Mouse (Mus musculus): ENCODE results near the gene Marf1. TPM values are rescaled to one million over a fixed set of nuclear protein-coding genes. Genes with fewer than 3 reads are reported as not detected.
"Not testable (repeated sequence)": the region's sequence is repeated elsewhere in the genome, so short reads cannot be mapped to it uniquely, and the experiment has no call there.

Gene Marf1
- polyA plus RNA-seq, 1 experiment from 2014 or later: 21.4 TPM

DNA sequence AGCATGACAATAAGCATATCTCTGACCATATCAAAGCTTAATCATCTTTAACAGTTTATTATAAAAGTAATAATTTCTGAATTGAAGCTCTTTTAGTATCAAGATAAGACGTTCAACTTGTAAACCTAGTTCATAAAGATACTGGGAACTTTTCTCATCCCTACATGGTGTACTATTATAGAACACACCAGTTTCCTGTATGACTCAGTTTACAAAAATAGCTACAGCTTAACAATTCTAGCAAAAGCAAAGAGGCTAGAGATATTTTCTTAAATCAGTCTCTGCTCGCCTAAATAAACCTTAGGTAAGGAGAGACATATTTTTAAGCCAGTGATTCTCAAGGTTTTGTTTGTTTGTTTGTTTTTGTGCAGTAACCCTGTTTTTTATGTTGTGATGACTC lies 80.2 kb downstream of the Marf1 start:
- H3K9me3 ChIP-seq (ENCODE audit: control insufficient read depth, low read length): no peaks in the 10 kb centered on the region
- WGBS: 82% methylated on average over 2 of the region's 2 CpGs
- H3K27me3 ChIP-seq (ENCODE audit: control insufficient read depth, insufficient read depth, low read length): no peaks in the 10 kb centered on the region
- no peaks in the 10 kb centered on the region for H3K36me3 ChIP-seq (ENCODE audit: control insufficient read depth, insufficient read depth, low read length)
- no peaks in the 10 kb centered on the region for H3K4me1 ChIP-seq (ENCODE audit: control insufficient read depth, insufficient read depth, low read length)
- no peak overlapping the region for H3K27ac ChIP-seq (replicated peaks; ENCODE audit: low read depth, low read length)
- DNase-seq (ENCODE audit: low spot score) (no peak), ATAC-seq (ENCODE audit: insufficient number of reproducible peaks, low FRiP score, low TSS enrichment, low read depth) (no peak)
- no peak overlapping the region for H3K4me3 ChIP-seq (ENCODE audit: low read depth, low read length)
- no peak overlapping the region for H3K9ac ChIP-seq (ENCODE audit: low read length)
- no peak overlapping the region for H3K4me2 ChIP-seq (ENCODE audit: low read depth, severe bottlenecking)

DNA sequence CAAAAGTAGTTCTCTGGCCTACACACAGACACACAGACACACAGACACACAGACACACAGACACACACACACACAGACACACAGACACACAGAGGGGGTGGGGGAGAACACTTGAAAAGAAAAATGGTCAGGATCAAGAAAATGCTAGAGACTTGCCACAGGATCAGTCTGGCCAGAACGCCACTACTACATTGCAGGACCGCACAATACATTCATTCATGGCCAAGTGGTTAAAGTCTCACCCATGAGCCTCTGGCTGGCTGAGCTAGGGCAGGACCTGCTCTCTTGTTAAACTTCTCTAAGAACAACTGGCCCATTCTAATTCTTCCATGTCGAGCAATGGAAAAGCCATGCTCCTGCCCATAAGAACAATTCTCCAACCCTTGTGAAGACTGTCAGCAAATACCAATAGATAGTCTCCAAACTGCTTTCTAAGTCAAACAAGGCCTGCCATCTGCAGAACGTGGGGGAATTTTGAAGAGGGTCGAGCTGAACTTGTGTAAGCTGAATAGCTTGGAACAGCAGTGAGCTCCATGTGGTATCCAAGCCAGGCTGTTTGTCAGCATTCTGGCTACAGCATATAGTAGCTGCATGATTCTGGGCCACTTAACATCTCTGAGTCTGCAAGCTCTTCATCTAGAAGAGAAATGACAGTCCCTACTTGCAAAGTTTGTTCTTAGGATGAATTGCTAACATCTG lies 92.5 kb downstream of the Marf1 start:
- H3K9ac ChIP-seq (ENCODE audit: low read length): no peak overlapping the region
- H3K4me1 ChIP-seq (ENCODE audit: control insufficient read depth, insufficient read depth, low read length): no peaks in the 10 kb centered on the region
- no peak overlapping the region for H3K4me2 ChIP-seq (ENCODE audit: low read depth, severe bottlenecking)
- no peaks in the 10 kb centered on the region for H3K27me3 ChIP-seq (ENCODE audit: control insufficient read depth, insufficient read depth, low read length)
- no peak for DNase-seq (ENCODE audit: low spot score)
- no peaks in the 10 kb centered on the region for H3K36me3 ChIP-seq (ENCODE audit: control insufficient read depth, insufficient read depth, low read length)
- WGBS: 76% methylated on average over 5 of the region's 5 CpGs
- no peaks in the 10 kb centered on the region for H3K9me3 ChIP-seq (ENCODE audit: control insufficient read depth, low read length)
- ATAC-seq (ENCODE audit: insufficient number of reproducible peaks, low FRiP score, low TSS enrichment, low read depth): no peak
- 0 out of 2 replicates have a peak overlapping the region, but pooled peaks have one; percentile 30 for H3K27ac ChIP-seq (replicated peaks; ENCODE audit: low read depth, low read length)
- H3K4me3 ChIP-seq (ENCODE audit: low read depth, low read length): no peak overlapping the region

DNA sequence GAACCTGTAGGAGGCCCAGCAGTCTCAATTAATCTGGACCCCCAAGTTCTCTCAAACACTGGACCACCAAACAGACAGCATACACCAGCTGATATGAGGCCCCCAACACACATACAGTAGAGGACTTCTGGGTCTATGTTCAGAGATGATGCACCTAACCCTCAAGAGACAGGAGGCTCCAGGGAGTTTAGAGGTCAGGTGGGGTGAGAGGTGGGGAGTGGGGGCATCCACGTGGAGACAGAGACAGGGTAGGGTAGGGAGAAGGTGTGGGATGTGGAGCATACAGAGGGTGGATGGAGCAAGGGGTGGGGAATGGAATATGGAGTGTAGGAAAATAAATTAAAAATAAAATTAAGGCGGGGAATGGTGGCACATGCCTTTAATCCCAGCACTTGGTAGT lies 94.5 kb downstream of the Marf1 start:
- WGBS: 91% methylated on average over 2 of the region's 2 CpGs
- DNase-seq (ENCODE audit: low spot score); ATAC-seq (ENCODE audit: insufficient number of reproducible peaks, low FRiP score, low TSS enrichment, low read depth); H3K4me3 ChIP-seq (ENCODE audit: low read depth, low read length); H3K4me1 ChIP-seq (ENCODE audit: control insufficient read depth, insufficient read depth, low read length); H3K9me3 ChIP-seq (ENCODE audit: control insufficient read depth, low read length); H3K27me3 ChIP-seq (ENCODE audit: control insufficient read depth, insufficient read depth, low read length); H3K27ac ChIP-seq (replicated peaks; ENCODE audit: low read depth, low read length); H3K4me2 ChIP-seq (ENCODE audit: low read depth, severe bottlenecking); H3K9ac ChIP-seq (ENCODE audit: low read length); H3K36me3 ChIP-seq (ENCODE audit: control insufficient read depth, insufficient read depth, low read length): not testable (repeated sequence)

DNA sequence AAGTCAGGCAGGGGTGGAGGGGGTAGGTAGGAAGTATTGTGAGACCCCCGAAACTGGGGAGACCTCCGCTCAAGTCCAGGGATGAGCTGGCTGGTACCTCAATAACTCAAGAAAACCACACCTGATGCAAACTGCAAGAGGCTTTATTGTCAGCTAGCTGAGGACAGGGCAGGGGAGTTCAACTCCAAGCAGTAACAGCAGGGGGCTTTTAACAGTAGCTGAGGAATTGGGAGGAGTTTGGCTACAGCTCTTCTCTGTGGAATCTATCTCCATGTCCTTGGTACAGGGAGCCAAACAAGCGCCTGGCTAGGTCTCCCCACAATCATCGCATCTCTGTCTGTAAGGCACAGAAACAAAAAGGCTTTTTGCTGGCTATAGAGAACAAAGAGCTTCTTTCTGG lies 96.6 kb downstream of the Marf1 start:
- WGBS: 91% methylated on average over 4 of the region's 4 CpGs

DNA sequence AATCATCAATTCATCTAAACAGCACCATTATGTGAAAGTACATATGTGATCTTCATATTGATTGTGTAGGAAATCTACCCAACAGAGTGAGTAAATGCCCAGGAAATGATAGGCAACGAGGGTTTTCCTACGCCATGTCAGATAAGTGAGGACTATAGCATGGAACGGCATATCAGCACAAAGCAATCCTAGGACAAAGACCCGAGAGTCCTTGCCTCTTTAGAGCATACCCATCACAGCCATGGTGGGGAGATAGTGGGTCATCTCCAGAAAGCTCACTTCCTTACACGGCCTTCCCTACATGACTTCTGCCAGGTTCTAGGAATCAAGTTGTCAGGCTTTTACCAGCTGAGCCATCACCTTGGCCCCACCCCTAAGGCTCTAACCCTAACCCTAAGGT lies 103.3 kb downstream of the Marf1 start:
- no peak overlapping the region for H3K4me2 ChIP-seq (ENCODE audit: low read depth, severe bottlenecking)
- no peak overlapping the region for H3K9ac ChIP-seq (ENCODE audit: low read length)
- H3K4me1 ChIP-seq (ENCODE audit: control insufficient read depth, insufficient read depth, low read length): no peaks in the 10 kb centered on the region
- 61% methylated on average over 5 of the region's 5 CpGs for WGBS
- no peak overlapping the region for H3K4me3 ChIP-seq (ENCODE audit: low read depth, low read length)
- ATAC-seq (ENCODE audit: insufficient number of reproducible peaks, low FRiP score, low TSS enrichment, low read depth): no peak
- DNase-seq (ENCODE audit: low spot score): no peak
- no peaks in the 10 kb centered on the region for H3K9me3 ChIP-seq (ENCODE audit: control insufficient read depth, low read length)
- H3K27me3 ChIP-seq (ENCODE audit: control insufficient read depth, insufficient read depth, low read length): no peaks in the 10 kb centered on the region
- H3K27ac ChIP-seq (replicated peaks; ENCODE audit: low read depth, low read length): no peak overlapping the region
- no peaks in the 10 kb centered on the region for H3K36me3 ChIP-seq (ENCODE audit: control insufficient read depth, insufficient read depth, low read length)

More for the DNA sequence above, 96.6 kb downstream of the Marf1 start:
- not testable (repeated sequence) for ATAC-seq (ENCODE audit: insufficient number of reproducible peaks, low FRiP score, low TSS enrichment, low read depth); H3K4me3 ChIP-seq (ENCODE audit: low read depth, low read length); H3K27ac ChIP-seq (replicated peaks; ENCODE audit: low read depth, low read length); H3K4me1 ChIP-seq (ENCODE audit: control insufficient read depth, insufficient read depth, low read length); H3K9me3 ChIP-seq (ENCODE audit: control insufficient read depth, low read length); H3K36me3 ChIP-seq (ENCODE audit: control insufficient read depth, insufficient read depth, low read length); H3K9ac ChIP-seq (ENCODE audit: low read length); H3K27me3 ChIP-seq (ENCODE audit: control insufficient read depth, insufficient read depth, low read length); DNase-seq (ENCODE audit: low spot score); H3K4me2 ChIP-seq (ENCODE audit: low read depth, severe bottlenecking)

MicroRNA genes within 50 kb of the gene (microRNA counts, 519-probe panel; counts per million panel counts)
- 3,868 counts per million, percentile 55 among the panel's probes with 10 or more counts for microRNA mmu-miR-484

Small RNAs within 50 kb of the gene (microRNA-seq; reads per million reads assigned to microRNA genes)
- gene Gm27671 (not detected), gene Mir484 (1,902 reads per million, percentile 81 among the genes with 10 or more reads in this experiment)

Other genes starting within 250 kb of the Marf1 start
- 6.8 and 8.5 TPM in 2 replicates for gene 2900011O08Rik, start 176.7 kb downstream of the Marf1 start, polyA plus RNA-seq (2014; fragmentation: Nextera tagmentation; extraction: Ambion mirVana)
- 0.21 and 0.45 TPM in 2 replicates for gene Ifitm7, start 176.5 kb downstream of the Marf1 start, polyA plus RNA-seq (2014; fragmentation: Nextera tagmentation; extraction: Ambion mirVana)
- 187 and 189 TPM in 2 replicates for gene Nde1, start 76 bp downstream of the Marf1 start, polyA plus RNA-seq (2014; fragmentation: Nextera tagmentation; extraction: Ambion mirVana)
- gene Myh11, start 128.0 kb upstream of the Marf1 start, polyA plus RNA-seq (2014; fragmentation: Nextera tagmentation; extraction: Ambion mirVana): 0.08 TPM in 1 of 2 replicates, not detected in the other
- 150 and 154 TPM in 2 replicates for gene Fopnl, start 154.1 kb upstream of the Marf1 start, polyA plus RNA-seq (2014; fragmentation: Nextera tagmentation; extraction: Ambion mirVana)
- 9.3 and 9.4 TPM in 2 replicates for gene Abcc1, start 198.2 kb upstream of the Marf1 start, polyA plus RNA-seq (2014; fragmentation: Nextera tagmentation; extraction: Ambion mirVana)